Mouse (Mus musculus) erythroblast, embryonic 14.5 days (primary cell): Measurements from ENCODE around the gene Rundc3a.

Source experiments
- GATA1 ChIP-seq: IDR thresholded peaks from 2 replicates; pipeline ENCODE4 v1.6.1; 2012; ENCODE audit warnings: low read length, inconsistent platforms, mixed read lengths
- TAL1 ChIP-seq: IDR thresholded peaks from 3 replicates; pipeline ENCODE4 v1.6.1; 2012; ENCODE audit warnings: low read length, inconsistent platforms, mixed read lengths

DNA sequence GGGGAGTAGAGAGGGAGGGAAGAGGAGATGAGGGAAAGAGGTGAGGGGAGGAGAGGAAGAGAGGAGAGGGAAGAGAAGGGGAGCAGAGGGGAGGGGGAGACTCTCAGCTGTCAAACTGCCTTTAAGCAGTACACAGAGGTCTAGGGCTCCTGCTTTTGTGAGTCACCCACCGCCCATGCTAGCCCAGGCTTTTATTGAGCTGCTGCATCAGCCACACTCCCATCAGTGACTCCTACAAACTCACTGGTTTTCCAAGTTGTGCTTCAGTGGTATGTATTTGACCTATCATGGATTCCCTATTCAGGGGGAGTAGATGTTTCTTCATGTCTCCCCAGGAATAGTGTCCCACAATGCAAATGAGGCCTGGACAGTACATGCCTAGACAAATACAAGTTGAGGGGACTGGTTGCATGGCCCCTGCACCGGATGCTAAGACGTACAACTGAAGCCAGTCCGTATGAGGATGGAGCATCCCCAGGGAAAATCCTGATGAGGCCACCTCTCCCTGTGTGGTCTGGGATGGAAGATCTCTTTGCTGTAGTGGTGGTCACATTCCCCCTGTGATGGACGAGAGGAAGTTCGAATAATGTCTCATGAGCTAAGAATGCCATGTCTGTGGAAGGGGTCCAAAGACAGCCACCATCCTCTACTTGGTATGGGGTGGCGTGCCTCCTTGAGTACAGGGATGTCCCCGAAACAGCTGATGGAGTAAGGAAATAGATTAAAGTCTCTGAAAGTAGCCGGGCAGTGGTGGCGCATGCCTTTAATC lies 22.0 kb downstream of the Rundc3a start:
- TF ChIP-seq TAL1: no peak
- TF ChIP-seq GATA1: no peak
